Mouse (Mus musculus) midbrain, embryonic 13.5 days (tissue): ENCODE measurements around the gene Irf7. TPM values are rescaled to one million over a fixed set of nuclear protein-coding genes. Genes with fewer than 3 reads are reported as not detected.
"Not testable (repeated sequence)": the region's sequence is repeated elsewhere in the genome, so short reads cannot be mapped to it uniquely, and the experiment has no call there.

ENCODE experiments used
- ATAC-seq: fragments of 200-750 bp; cut with Nextera tagmentation; 2 replicates; pipeline ENCODE4 v1.8.0; 2017; ENCODE audit warnings: mild to moderate bottlenecking, moderate TSS enrichment, moderate library complexity
- H3K27ac ChIP-seq: fragments of 300-500 bp; sonication (generic); 2 replicates; pipeline ENCODE4 v1.5.1; 2015; ENCODE audit warnings: inconsistent platforms, mild to moderate bottlenecking, moderate library complexity
- H3K27me3 ChIP-seq: fragments of 300-500 bp; sonication (generic); 2 replicates; pipeline ENCODE4 v1.6.1; 2015; ENCODE audit warnings: mild to moderate bottlenecking, inconsistent platforms
- H3K36me3 ChIP-seq: fragments of 300-500 bp; sonication (generic); 2 replicates; pipeline ENCODE4 v1.6.1; 2015; ENCODE audit warnings: mild to moderate bottlenecking, inconsistent platforms
- H3K4me1 ChIP-seq: fragments of 300-500 bp; sonication (generic); replicated peaks from 2 replicates; pipeline ENCODE4 v1.6.1; 2015; ENCODE audit warnings: inconsistent platforms
- H3K4me2 ChIP-seq: fragments of 300-500 bp; sonication (generic); replicated peaks from 2 replicates; pipeline ENCODE4 v1.6.1; 2015; ENCODE audit warnings: moderate library complexity, mild to moderate bottlenecking, inconsistent platforms
- H3K4me3 ChIP-seq: fragments of 300-500 bp; sonication (generic); replicated peaks from 2 replicates; pipeline ENCODE4 v1.5.1; 2015; ENCODE audit warnings: mild to moderate bottlenecking, inconsistent platforms
- H3K9ac ChIP-seq: fragments of 300-500 bp; sonication (generic); replicated peaks from 2 replicates; pipeline ENCODE4 v1.6.1; 2015; ENCODE audit warnings: mild to moderate bottlenecking, inconsistent platforms
- H3K9me3 ChIP-seq: fragments of 300-500 bp; sonication (generic); 2 replicates; pipeline ENCODE4 v1.6.1; 2016; ENCODE audit warnings: mild to moderate bottlenecking, inconsistent platforms
- WGBS: fragments of 180-500 bp; shearing (Covaris S2); methylation state at CpG from one replicate; pipeline ENCODE4 v1.1.7; 2015; 5-methylcytosine and 5-hydroxymethylcytosine counted together
- polyA plus RNA-seq: library from polyadenylated mRNA; unstranded; fragments of >200 nt; fragmentation: Nextera tagmentation; extraction: Ambion mirVana; gene quantifications from 2 replicates; pipeline ENCODE4 v1.2.1, GENCODE M21; 2015

The Irf7 gene
- polyA plus RNA-seq, 1 experiment from 2014 or later, result 1.4 TPM

GRCm38 (mm10) chr7:141268466-141269272, 2.4 kb upstream of the Irf7 start:
- no peaks in the 10 kb centered on the region for H3K27me3 ChIP-seq
- H3K9ac ChIP-seq, result no peak overlapping the region
- H3K4me1 ChIP-seq, result peaks cover 14% of the 10 kb centered on the region
- H3K4me2 ChIP-seq, result no peak overlapping the region
- ATAC-seq, result no peak
- H3K36me3 ChIP-seq, result peaks cover 11% of the 10 kb centered on the region
- no peak overlapping the region for H3K4me3 ChIP-seq
- no peaks in the 10 kb centered on the region for H3K9me3 ChIP-seq
- no peak overlapping the region for H3K27ac ChIP-seq
- 80% methylated on average over 24 of the region's 24 CpGs for WGBS

- H3K4me3 ChIP-seq, result no peak overlapping the region
- 33% methylated on average over 11 of the region's 11 CpGs for WGBS
- 0 out of 2 replicates have a peak overlapping the region, but pooled peaks have one; percentile 7 for H3K9ac ChIP-seq
- H3K9me3 ChIP-seq, result no peaks in the 10 kb centered on the region
- peaks cover 44% of the 10 kb centered on the region for H3K36me3 ChIP-seq
- H3K27ac ChIP-seq, result no peak overlapping the region; the same call in 1 of the 2 replicates
- peak; percentile 18; the same call in 1 of the 2 replicates for ATAC-seq
- no peaks in the 10 kb centered on the region for H3K27me3 ChIP-seq
- H3K4me2 ChIP-seq, result no peak overlapping the region
- H3K4me1 ChIP-seq, result peaks cover 14% of the 10 kb centered on the region
These were observed 906 bp downstream of the Irf7 start for GRCm38 (mm10) chr7:141265411-141265738.

- H3K4me1 ChIP-seq, result peaks cover 14% of the 10 kb centered on the region
- H3K9ac ChIP-seq, result 0 out of 2 replicates have a peak overlapping the region, but pooled peaks have one; percentile 7
- no peaks in the 10 kb centered on the region for H3K27me3 ChIP-seq
- no peak overlapping the region for H3K4me3 ChIP-seq
- H3K4me2 ChIP-seq, result no peak overlapping the region
- WGBS, result 33% methylated on average over 12 of the region's 12 CpGs
- H3K36me3 ChIP-seq, result peaks cover 49% of the 10 kb centered on the region
- peak; percentile 34; the same call in 1 of the 2 replicates for ATAC-seq
- H3K9me3 ChIP-seq, result no peaks in the 10 kb centered on the region
- no peak overlapping the region; the same call in 1 of the 2 replicates for H3K27ac ChIP-seq
These were observed 1.4 kb downstream of the Irf7 start for GRCm38 (mm10) chr7:141264761-141265410.

GRCm38 (mm10) chr7:141264041-141264700, 2.1 kb downstream of the Irf7 start:
- 81% methylated on average over 11 of the region's 11 CpGs for WGBS
- H3K4me1 ChIP-seq, result peaks cover 14% of the 10 kb centered on the region
- no peak for ATAC-seq
- H3K4me3 ChIP-seq, result no peak overlapping the region
- H3K9ac ChIP-seq, result no peak overlapping the region
- H3K36me3 ChIP-seq, result peaks cover 56% of the 10 kb centered on the region
- no peaks in the 10 kb centered on the region for H3K9me3 ChIP-seq
- H3K27ac ChIP-seq, result no peak overlapping the region
- no peak overlapping the region for H3K4me2 ChIP-seq
- H3K27me3 ChIP-seq, result no peaks in the 10 kb centered on the region

GRCm38 (mm10) chr7:141263640-141264039, 2.6 kb downstream of the Irf7 start:
- WGBS, result 92% methylated on average over 13 of the region's 13 CpGs
- no peak overlapping the region for H3K9ac ChIP-seq

GRCm38 (mm10) chr7:141261480-141261879, 4.8 kb downstream of the Irf7 start:
- 95% methylated on average over 3 of the region's 3 CpGs for WGBS
- Histone ChIP-seq H3K36me3 (peaks cover 83% of the 10 kb centered on the region), H3K27me3 (no peaks in the 10 kb centered on the region), H3K4me1 (peaks cover 14% of the 10 kb centered on the region), H3K9me3 (no peaks in the 10 kb centered on the region), H3K27ac (no peak overlapping the region), H3K4me3 (no peak overlapping the region), H3K9ac (no peak overlapping the region), H3K4me2 (no peak overlapping the region)
- no peak for ATAC-seq

More at GRCm38 (mm10) chr7:141263640-141264039, 2.6 kb downstream of the Irf7 start:
- Histone ChIP-seq H3K27me3 (no peaks in the 10 kb centered on the region), H3K4me1 (peaks cover 14% of the 10 kb centered on the region), H3K4me2 (no peak overlapping the region), H3K36me3 (peaks cover 61% of the 10 kb centered on the region), H3K9me3 (no peaks in the 10 kb centered on the region), H3K27ac (no peak overlapping the region), H3K4me3 (no peak overlapping the region)
- no peak for ATAC-seq

- Histone ChIP-seq H3K36me3 (peaks cover 95% of the 10 kb centered on the region), H3K4me1 (no peaks in the 10 kb centered on the region), H3K4me2 (no peak overlapping the region), H3K27ac (no peak overlapping the region), H3K4me3 (no peak overlapping the region), H3K27me3 (no peaks in the 10 kb centered on the region), H3K9me3 (no peaks in the 10 kb centered on the region), H3K9ac (no peak overlapping the region)
- WGBS, result 96% methylated on average over 10 of the region's 10 CpGs
- no peak for ATAC-seq
These were observed 10.1 kb downstream of the Irf7 start for GRCm38 (mm10) chr7:141256159-141256558.

- not testable (repeated sequence) for H3K27ac ChIP-seq, H3K9me3 ChIP-seq, ATAC-seq, H3K4me2 ChIP-seq, H3K27me3 ChIP-seq, H3K4me3 ChIP-seq, H3K4me1 ChIP-seq, H3K9ac ChIP-seq
- 96% methylated on average over 4 of the region's 4 CpGs for WGBS
- H3K36me3 ChIP-seq, result peaks cover 95% of the 10 kb centered on the region
These were observed 15.8 kb downstream of the Irf7 start for GRCm38 (mm10) chr7:141250486-141250885.

GRCm38 (mm10) chr7:141231551-141231950, 34.7 kb downstream of the Irf7 start:
- no peak for ATAC-seq
- no peak overlapping the region for H3K9ac ChIP-seq
- H3K9me3 ChIP-seq, result 0 out of 2 replicates have a peak, but pooled peaks cover 2% of the 10 kb centered on the region
- H3K27me3 ChIP-seq, result no peaks in the 10 kb centered on the region
- no peak overlapping the region for H3K4me3 ChIP-seq
- WGBS, result 88% methylated on average over 10 of the region's 10 CpGs
- peaks cover 24% of the 10 kb centered on the region for H3K4me1 ChIP-seq
- H3K36me3 ChIP-seq, result peaks cover 58% of the 10 kb centered on the region
- H3K4me2 ChIP-seq, result no peak overlapping the region
- no peak overlapping the region for H3K27ac ChIP-seq

GRCm38 (mm10) chr7:141231111-141231510, 35.2 kb downstream of the Irf7 start:
- no peak overlapping the region for H3K4me2 ChIP-seq
- H3K4me1 ChIP-seq, result peaks cover 24% of the 10 kb centered on the region
- H3K9ac ChIP-seq, result no peak overlapping the region
- 94% methylated on average over 3 of the region's 3 CpGs for WGBS
- H3K36me3 ChIP-seq, result peaks cover 56% of the 10 kb centered on the region
- H3K27me3 ChIP-seq, result no peaks in the 10 kb centered on the region
- no peak overlapping the region for H3K4me3 ChIP-seq
- H3K27ac ChIP-seq, result no peak overlapping the region
- ATAC-seq, result no peak
- H3K9me3 ChIP-seq, result 0 out of 2 replicates have a peak, but pooled peaks cover 2% of the 10 kb centered on the region

- Histone ChIP-seq H3K9ac (no peak overlapping the region), H3K27me3 (no peaks in the 10 kb centered on the region), H3K4me2 (peak overlapping the region; percentile 71; the same call in 1 of the 2 replicates), H3K36me3 (peaks cover 50% of the 10 kb centered on the region), H3K4me3 (0 out of 2 replicates have a peak overlapping the region, but pooled peaks have one; percentile 1), H3K27ac (no peak overlapping the region), H3K9me3 (0 out of 2 replicates have a peak, but pooled peaks cover 2% of the 10 kb centered on the region), H3K4me1 (peaks cover 24% of the 10 kb centered on the region)
- 97% methylated on average over 4 of the region's 4 CpGs for WGBS
- no peak for ATAC-seq
These were observed 35.7 kb downstream of the Irf7 start for GRCm38 (mm10) chr7:141230570-141230969.

- 72% methylated on average over 6 of the region's 6 CpGs for WGBS
- H3K27ac ChIP-seq, result no peak overlapping the region
- peak overlapping the region; percentile 96 for H3K9ac ChIP-seq
- 0 out of 2 replicates have a peak, but pooled peaks cover 2% of the 10 kb centered on the region for H3K9me3 ChIP-seq
- no peaks in the 10 kb centered on the region for H3K27me3 ChIP-seq
- H3K36me3 ChIP-seq, result peaks cover 42% of the 10 kb centered on the region
- ATAC-seq, result no peak
- peak overlapping the region; percentile 71 for H3K4me2 ChIP-seq
- peak overlapping the region; percentile 99 for H3K4me3 ChIP-seq
- peaks cover 24% of the 10 kb centered on the region for H3K4me1 ChIP-seq
These were observed 36.6 kb downstream of the Irf7 start for GRCm38 (mm10) chr7:141229702-141230101.
